Mouse (Mus musculus): ENCODE data around the gene Tbl2. TPM values are rescaled to one million over a fixed set of nuclear protein-coding genes. Genes with fewer than 3 reads are reported as not detected.
A peak's percentile ranks its signal among the peaks of the same experiment; 100 is the strongest.

Gene Tbl2
- 12.7 and 18.0 TPM in 2 replicates for total RNA-seq (2017)

- ATAC-seq (replicated peaks; ENCODE audit: low read depth, poor library complexity, severe bottlenecking): peak; percentile 88
Measured at GRCm38 (mm10) chr5:135149053-135149819, at the start of gene Tbl2. TSS of gene Tbl2 (plus strand) at chr5:135149657.

- no peak for ATAC-seq (replicated peaks; ENCODE audit: low read depth, poor library complexity, severe bottlenecking)
Measured at GRCm38 (mm10) chr5:135100981-135101380, 48.5 kb upstream of the Tbl2 start.

- ATAC-seq (replicated peaks; ENCODE audit: low read depth, poor library complexity, severe bottlenecking): 0 out of 2 replicates have a peak, but pooled peaks have one; percentile 37
Measured at GRCm38 (mm10) chr5:135103999-135104660, 45.3 kb upstream of the Tbl2 start.

GRCm38 (mm10) chr5:135106758-135107256 is 42.6 kb upstream of the Tbl2 start:
- peak; percentile 92 for ATAC-seq (replicated peaks; ENCODE audit: low read depth, poor library complexity, severe bottlenecking)

- peak; percentile 33; the same call in 1 of the 2 replicates for ATAC-seq (replicated peaks; ENCODE audit: low read depth, poor library complexity, severe bottlenecking)
Measured at GRCm38 (mm10) chr5:135107521-135108501, 41.6 kb upstream of the Tbl2 start.

GRCm38 (mm10) chr5:135109017-135109416 is 40.4 kb upstream of the Tbl2 start:
- ATAC-seq (replicated peaks; ENCODE audit: low read depth, poor library complexity, severe bottlenecking): no peak

- no peak for ATAC-seq (replicated peaks; ENCODE audit: low read depth, poor library complexity, severe bottlenecking)
Measured at GRCm38 (mm10) chr5:135109426-135109825, 40.0 kb upstream of the Tbl2 start.

- ATAC-seq (replicated peaks; ENCODE audit: low read depth, poor library complexity, severe bottlenecking): no peak
Measured at GRCm38 (mm10) chr5:135109976-135110375, 39.5 kb upstream of the Tbl2 start.

- no peak for ATAC-seq (replicated peaks; ENCODE audit: low read depth, poor library complexity, severe bottlenecking)
Measured at GRCm38 (mm10) chr5:135113782-135114181, 35.7 kb upstream of the Tbl2 start.

GRCm38 (mm10) chr5:135115241-135115640 is 34.2 kb upstream of the Tbl2 start:
- ATAC-seq (replicated peaks; ENCODE audit: low read depth, poor library complexity, severe bottlenecking): no peak

- ATAC-seq (replicated peaks; ENCODE audit: low read depth, poor library complexity, severe bottlenecking): peak; percentile 77
Measured at GRCm38 (mm10) chr5:135118589-135119081, 30.8 kb upstream of the Tbl2 start.

GRCm38 (mm10) chr5:135120753-135121152 is 28.7 kb upstream of the Tbl2 start:
- ATAC-seq (replicated peaks; ENCODE audit: low read depth, poor library complexity, severe bottlenecking): 0 out of 2 replicates have a peak, but pooled peaks have one; percentile 17

GRCm38 (mm10) chr5:135126121-135126520 is 23.3 kb upstream of the Tbl2 start:
- no peak for ATAC-seq (replicated peaks; ENCODE audit: low read depth, poor library complexity, severe bottlenecking)

- no peak; the same call in 1 of the 2 replicates for ATAC-seq (replicated peaks; ENCODE audit: low read depth, poor library complexity, severe bottlenecking)
Measured at GRCm38 (mm10) chr5:135127669-135128068, 21.8 kb upstream of the Tbl2 start.

- ATAC-seq (replicated peaks; ENCODE audit: low read depth, poor library complexity, severe bottlenecking): no peak
Measured at GRCm38 (mm10) chr5:135129747-135130146, 19.7 kb upstream of the Tbl2 start.

GRCm38 (mm10) chr5:135133736-135134405 is 15.6 kb upstream of the Tbl2 start:
- ATAC-seq (replicated peaks; ENCODE audit: low read depth, poor library complexity, severe bottlenecking): peak; percentile 78

- peak; percentile 74 for ATAC-seq (replicated peaks; ENCODE audit: low read depth, poor library complexity, severe bottlenecking)
Measured at GRCm38 (mm10) chr5:135134534-135134933, 14.9 kb upstream of the Tbl2 start.

GRCm38 (mm10) chr5:135139881-135140280 is 9.6 kb upstream of the Tbl2 start:
- ATAC-seq (replicated peaks; ENCODE audit: low read depth, poor library complexity, severe bottlenecking): no peak

- ATAC-seq (replicated peaks; ENCODE audit: low read depth, poor library complexity, severe bottlenecking): no peak
Measured at GRCm38 (mm10) chr5:135144469-135144868, 5.0 kb upstream of the Tbl2 start.
